Mouse (Mus musculus): ENCODE results near the gene 1110008P14Rik. TPM values are rescaled to one million over a fixed set of nuclear protein-coding genes. Genes with fewer than 3 reads are reported as not detected.
"Not testable (repeated sequence)": the region's sequence is repeated elsewhere in the genome, so short reads cannot be mapped to it uniquely, and the experiment has no call there.

Gene 1110008P14Rik
- polyA plus RNA-seq, 1 experiment from 2014 or later = 135 TPM

- H3K4me3 ChIP-seq = no peak overlapping the region
- H3K9ac ChIP-seq = no peak overlapping the region
- H3K4me2 ChIP-seq = no peak overlapping the region
- H3K36me3 ChIP-seq = peaks cover 52% of the 10 kb centered on the region
- no peak for ATAC-seq (ENCODE audit: low read depth)
- H3K4me1 ChIP-seq (replicated peaks) = peaks cover 8% of the 10 kb centered on the region
- no peak overlapping the region for H3K27ac ChIP-seq (replicated peaks)
- H3K27me3 ChIP-seq = peaks cover 16% of the 10 kb centered on the region; the same call in 1 of the 2 replicates
- WGBS = 89% methylated on average over 7 of the region's 7 CpGs
- no peaks in the 10 kb centered on the region for H3K9me3 ChIP-seq
Observed at GRCm38 (mm10) chr2:32380001-32380500, 1.7 kb downstream of the 1110008P14Rik start.

- H3K4me3 ChIP-seq = no peak overlapping the region
- H3K9ac ChIP-seq = no peak overlapping the region
- peaks cover 8% of the 10 kb centered on the region for H3K4me1 ChIP-seq (replicated peaks)
- peaks cover 81% of the 10 kb centered on the region for H3K36me3 ChIP-seq
- 91% methylated on average over 10 of the region's 10 CpGs for WGBS
- no peaks in the 10 kb centered on the region for H3K9me3 ChIP-seq
- no peak for ATAC-seq (ENCODE audit: low read depth)
- H3K4me2 ChIP-seq = no peak overlapping the region
- H3K27ac ChIP-seq (replicated peaks) = no peak overlapping the region
- no peaks in the 10 kb centered on the region for H3K27me3 ChIP-seq
Observed at GRCm38 (mm10) chr2:32376963-32377362, 4.8 kb downstream of the 1110008P14Rik start.

DNA sequence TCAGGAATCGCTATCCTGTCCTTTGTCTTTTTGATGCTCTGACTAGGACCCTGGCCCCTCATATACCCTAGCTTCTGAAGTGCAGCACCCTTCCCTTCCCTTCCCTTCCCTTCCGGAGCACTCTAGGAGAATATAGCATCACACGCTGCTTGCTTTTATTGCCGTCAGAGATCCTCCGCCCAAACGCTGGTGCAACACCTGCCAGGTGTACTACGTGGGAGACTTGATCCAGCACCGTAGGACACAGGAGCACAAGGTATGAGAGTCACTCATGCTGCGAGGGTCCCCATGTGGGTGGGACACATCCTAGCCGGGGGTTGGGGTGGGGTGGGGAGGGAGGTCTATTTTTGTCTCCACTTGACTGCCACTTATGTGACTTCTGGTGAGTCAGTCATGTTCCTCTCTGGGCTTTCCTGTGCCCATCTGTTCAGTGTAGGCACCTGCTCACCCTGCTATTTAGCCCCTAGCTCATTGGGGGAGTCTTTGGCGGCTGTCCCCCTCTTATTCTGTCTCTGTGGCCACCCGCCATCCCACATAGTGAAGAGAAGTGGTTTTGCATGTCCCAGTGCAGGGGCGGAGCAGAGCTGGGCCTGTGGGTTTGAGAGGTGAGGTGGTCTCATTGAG, 6.3 kb downstream of the 1110008P14Rik start:
- Histone ChIP-seq H3K9me3 (no peaks in the 10 kb centered on the region), H3K4me3 (no peak overlapping the region), H3K36me3 (peaks cover 96% of the 10 kb centered on the region), H3K27ac (replicated peaks) (no peak overlapping the region), H3K4me2 (no peak overlapping the region), H3K4me1 (replicated peaks) (no peaks in the 10 kb centered on the region), H3K27me3 (no peaks in the 10 kb centered on the region), H3K9ac (no peak overlapping the region)
- ATAC-seq (ENCODE audit: low read depth) = no peak
- 89% methylated on average over 13 of the region's 13 CpGs for WGBS

GRCm38 (mm10) chr2:32374191-32374590, 7.5 kb downstream of the 1110008P14Rik start:
- H3K4me2 ChIP-seq = no peak overlapping the region
- H3K27me3 ChIP-seq = no peaks in the 10 kb centered on the region
- no peak overlapping the region for H3K27ac ChIP-seq (replicated peaks)
- H3K4me1 ChIP-seq (replicated peaks) = no peaks in the 10 kb centered on the region
- H3K4me3 ChIP-seq = no peak overlapping the region
- peaks cover 97% of the 10 kb centered on the region for H3K36me3 ChIP-seq
- H3K9ac ChIP-seq = no peak overlapping the region
- H3K9me3 ChIP-seq = no peaks in the 10 kb centered on the region
- ATAC-seq (ENCODE audit: low read depth) = no peak
- 95% methylated on average over 10 of the region's 10 CpGs for WGBS

GRCm38 (mm10) chr2:32367315-32367714, 14.4 kb downstream of the 1110008P14Rik start:
- ATAC-seq (ENCODE audit: low read depth) = no peak
- peaks cover 15% of the 10 kb centered on the region for H3K4me1 ChIP-seq (replicated peaks)
- H3K9ac ChIP-seq = no peak overlapping the region
- H3K27me3 ChIP-seq = no peaks in the 10 kb centered on the region
- no peak overlapping the region for H3K27ac ChIP-seq (replicated peaks)
- peaks cover 69% of the 10 kb centered on the region for H3K36me3 ChIP-seq
- H3K4me2 ChIP-seq = no peak overlapping the region
- no peaks in the 10 kb centered on the region for H3K9me3 ChIP-seq
- H3K4me3 ChIP-seq = no peak overlapping the region
- 93% methylated on average over 5 of the region's 5 CpGs for WGBS

GRCm38 (mm10) chr2:32364121-32364520, 17.6 kb downstream of the 1110008P14Rik start:
- Histone ChIP-seq H3K4me3 (peak overlapping the region; percentile 66), H3K4me2 (peak overlapping the region; percentile 92), H3K36me3 (peaks cover 37% of the 10 kb centered on the region), H3K9me3 (no peaks in the 10 kb centered on the region), H3K27me3 (peaks cover 9% of the 10 kb centered on the region), H3K27ac (replicated peaks) (no peak overlapping the region), H3K9ac (peak overlapping the region; percentile 93), H3K4me1 (replicated peaks) (peaks cover 28% of the 10 kb centered on the region)
- no peak for ATAC-seq (ENCODE audit: low read depth)
- WGBS = 88% methylated on average over 8 of the region's 8 CpGs

DNA sequence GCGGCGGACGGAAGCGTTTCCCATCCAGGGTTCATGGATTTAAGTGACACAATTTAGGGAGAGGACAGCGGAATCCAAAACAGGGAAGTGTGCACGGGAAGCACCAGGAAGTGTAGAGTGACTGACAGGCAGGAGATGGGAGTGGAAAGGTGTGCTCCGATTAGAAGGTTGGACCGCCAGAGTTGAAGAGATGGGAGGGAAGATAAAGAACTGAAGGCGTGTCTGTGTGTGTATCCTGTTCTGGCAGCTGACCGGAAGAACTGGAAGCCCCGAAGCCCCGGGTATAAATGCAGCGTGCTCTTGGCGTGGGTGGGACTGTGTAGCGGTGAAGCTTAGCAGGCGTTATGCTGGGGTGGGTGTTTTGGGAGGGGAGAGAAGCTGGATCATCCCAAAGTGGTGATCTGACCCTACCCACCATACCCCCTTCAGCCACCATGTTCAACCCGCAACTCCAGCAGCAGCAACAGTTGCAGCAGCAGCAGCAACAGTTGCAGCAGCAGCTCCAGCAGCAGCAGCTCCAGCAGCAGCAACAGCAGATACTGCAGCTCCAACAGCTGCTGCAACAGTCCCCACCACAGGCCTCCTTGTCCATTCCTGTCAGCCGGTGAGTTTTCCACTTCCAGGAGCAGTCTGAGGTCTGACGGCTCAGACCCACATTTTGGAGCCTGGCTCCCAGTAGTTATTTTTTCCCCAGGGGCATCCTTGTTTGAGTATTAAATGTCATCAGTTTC, 18.2 kb downstream of the 1110008P14Rik start:
- Histone ChIP-seq H3K27ac (replicated peaks) (peak overlapping the region; percentile 89), H3K9ac (peak overlapping the region; percentile 93), H3K36me3 (peaks cover 33% of the 10 kb centered on the region), H3K4me1 (replicated peaks) (peaks cover 28% of the 10 kb centered on the region), H3K27me3 (peaks cover 9% of the 10 kb centered on the region), H3K4me3 (peak overlapping the region; percentile 66), H3K9me3 (no peaks in the 10 kb centered on the region), H3K4me2 (peak overlapping the region; percentile 92)
- WGBS = 11% methylated on average over 19 of the region's 19 CpGs
- ATAC-seq (ENCODE audit: low read depth) = peak; percentile 52

DNA sequence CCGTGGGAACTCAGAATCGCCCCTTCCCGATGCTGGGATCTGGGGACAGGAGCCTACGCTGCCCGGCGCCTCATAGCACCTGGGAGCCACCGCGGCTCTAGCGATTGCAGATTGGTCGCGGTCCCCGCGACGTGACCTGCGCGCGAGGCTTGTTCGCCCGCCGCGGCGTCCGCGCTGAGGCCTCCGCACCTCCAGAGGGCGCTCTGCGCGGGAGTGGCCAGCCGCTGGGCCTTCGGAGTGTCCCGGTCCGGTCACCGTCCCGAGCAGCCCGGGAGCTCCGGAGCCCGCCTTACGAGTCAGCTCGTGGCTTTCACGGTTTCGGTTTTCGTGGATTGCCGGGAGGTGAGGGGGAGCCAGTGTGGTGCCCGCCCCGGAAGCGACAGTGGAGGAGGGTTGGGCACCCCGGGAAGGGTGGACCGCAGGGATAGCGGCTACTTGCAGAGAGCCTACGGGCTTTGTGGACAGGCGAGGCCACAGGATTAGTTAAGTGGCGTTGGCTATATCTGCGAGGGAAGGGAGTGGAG, 18.9 kb downstream of the 1110008P14Rik start:
- peak; percentile 77 for ATAC-seq (ENCODE audit: low read depth)
- H3K4me1 ChIP-seq (replicated peaks) = peaks cover 28% of the 10 kb centered on the region
- peaks cover 26% of the 10 kb centered on the region for H3K36me3 ChIP-seq
- H3K4me3 ChIP-seq = peak overlapping the region; percentile 66
- H3K27me3 ChIP-seq = peaks cover 15% of the 10 kb centered on the region
- no peaks in the 10 kb centered on the region for H3K9me3 ChIP-seq
- H3K4me2 ChIP-seq = peak overlapping the region; percentile 92
- peak overlapping the region; percentile 93 for H3K9ac ChIP-seq
- WGBS = under 1% methylated on average over 53 of the region's 53 CpGs
- peak overlapping the region; percentile 89 for H3K27ac ChIP-seq (replicated peaks)

DNA sequence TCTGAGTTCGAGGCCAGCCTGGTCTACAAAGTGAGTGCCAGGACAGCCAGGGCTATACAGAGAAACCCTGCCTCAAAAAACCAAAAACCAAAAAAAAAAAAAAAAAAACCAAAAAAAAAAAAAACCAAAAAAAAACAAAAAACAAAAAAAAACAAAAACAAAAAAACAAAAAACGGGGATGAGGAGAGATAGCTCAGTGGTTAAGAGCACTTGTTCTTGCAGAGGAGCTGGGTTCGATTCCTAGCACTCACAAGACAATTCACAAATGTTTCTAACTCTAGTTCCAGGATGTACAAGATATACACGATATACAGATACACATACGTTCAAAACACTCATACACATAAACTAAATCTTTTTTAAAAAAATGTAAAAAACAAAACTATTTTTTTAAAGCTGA, 19.5 kb downstream of the 1110008P14Rik start:
- not testable (repeated sequence) for H3K9me3 ChIP-seq; ATAC-seq (ENCODE audit: low read depth)
- peak overlapping the region; percentile 89; the same call in 1 of the 2 replicates for H3K27ac ChIP-seq (replicated peaks)
- peaks cover 15% of the 10 kb centered on the region for H3K27me3 ChIP-seq
- peaks cover 20% of the 10 kb centered on the region for H3K36me3 ChIP-seq
- 40% methylated on average over 5 of the region's 5 CpGs for WGBS
- H3K4me2 ChIP-seq = peak overlapping the region; percentile 92
- peak overlapping the region; percentile 93 for H3K9ac ChIP-seq
- H3K4me1 ChIP-seq (replicated peaks) = peaks cover 28% of the 10 kb centered on the region
- H3K4me3 ChIP-seq = peak overlapping the region; percentile 66

GRCm38 (mm10) chr2:32361437-32361836, 20.3 kb downstream of the 1110008P14Rik start:
- under 1% methylated on average over 24 of the region's 24 CpGs for WGBS
- Histone ChIP-seq H3K36me3 (peaks cover 12% of the 10 kb centered on the region), H3K27ac (replicated peaks) (no peak overlapping the region), H3K4me1 (replicated peaks) (peaks cover 28% of the 10 kb centered on the region), H3K9me3 (no peaks in the 10 kb centered on the region), H3K27me3 (peaks cover 15% of the 10 kb centered on the region), H3K9ac (peak overlapping the region; percentile 39; the same call in 1 of the 2 replicates), H3K4me2 (peak overlapping the region; percentile 62), H3K4me3 (peak overlapping the region; percentile 31)
- peak; percentile 55 for ATAC-seq (ENCODE audit: low read depth)

- WGBS = 7% methylated on average over 14 of the region's 14 CpGs
- Histone ChIP-seq H3K4me3 (peak overlapping the region; percentile 31), H3K27ac (replicated peaks) (no peak overlapping the region), H3K4me2 (peak overlapping the region; percentile 62), H3K27me3 (peaks cover 15% of the 10 kb centered on the region), H3K4me1 (replicated peaks) (peaks cover 28% of the 10 kb centered on the region), H3K36me3 (peaks cover 5% of the 10 kb centered on the region), H3K9ac (peak overlapping the region; percentile 43; the same call in 1 of the 2 replicates), H3K9me3 (no peaks in the 10 kb centered on the region)
- no peak for ATAC-seq (ENCODE audit: low read depth)
Observed at GRCm38 (mm10) chr2:32360741-32361140, 21.0 kb downstream of the 1110008P14Rik start.

GRCm38 (mm10) chr2:32358381-32358780, 23.4 kb downstream of the 1110008P14Rik start:
- Histone ChIP-seq H3K9me3 (no peaks in the 10 kb centered on the region), H3K27me3 (peaks cover 15% of the 10 kb centered on the region), H3K36me3 (no peaks in the 10 kb centered on the region), H3K4me1 (replicated peaks) (peaks cover 19% of the 10 kb centered on the region), H3K4me3 (no peak overlapping the region), H3K27ac (replicated peaks) (no peak overlapping the region), H3K4me2 (no peak overlapping the region), H3K9ac (no peak overlapping the region)
- no peak for ATAC-seq (ENCODE audit: low read depth)
- WGBS = 73% methylated on average over 10 of the region's 10 CpGs

Data from neural tube, embryonic 13.5 days (tissue).